Mouse (Mus musculus) right cerebral cortex, adult 2 months (tissue): ENCODE measurements around the gene Zdhhc8.

ENCODE experiments used
- DNase-seq, 2 experiments: peaks; one replicate each; pipeline ENCODE4 v3.0.0; 2021 to 2022; ENCODE audit warnings: low spot score in 2 of 2

Gene Zdhhc8

DNA sequence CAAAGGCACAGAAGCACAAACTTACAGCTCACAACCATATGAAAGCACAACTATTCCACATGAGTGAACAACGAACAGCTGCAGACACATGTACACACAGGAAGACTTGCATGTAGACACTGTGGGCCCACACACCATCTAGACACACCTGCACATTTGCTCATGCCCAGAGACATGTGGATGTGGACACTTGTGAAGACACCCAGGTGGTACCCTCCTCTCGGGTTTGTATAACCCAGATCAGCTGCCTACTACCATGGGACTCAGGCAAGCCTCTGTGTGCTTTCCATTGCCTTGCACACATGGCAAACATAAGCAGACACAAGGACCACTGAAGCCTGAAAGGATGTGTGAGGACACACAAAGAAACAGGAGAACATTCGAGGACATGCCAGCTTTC, 3.9 kb downstream of the Zdhhc8 start:
- DNase-seq, result no peak

- no peak for DNase-seq
Observed at GRCm38 (mm10) chr16:18230617-18231016, 4.3 kb downstream of the Zdhhc8 start.

DNA sequence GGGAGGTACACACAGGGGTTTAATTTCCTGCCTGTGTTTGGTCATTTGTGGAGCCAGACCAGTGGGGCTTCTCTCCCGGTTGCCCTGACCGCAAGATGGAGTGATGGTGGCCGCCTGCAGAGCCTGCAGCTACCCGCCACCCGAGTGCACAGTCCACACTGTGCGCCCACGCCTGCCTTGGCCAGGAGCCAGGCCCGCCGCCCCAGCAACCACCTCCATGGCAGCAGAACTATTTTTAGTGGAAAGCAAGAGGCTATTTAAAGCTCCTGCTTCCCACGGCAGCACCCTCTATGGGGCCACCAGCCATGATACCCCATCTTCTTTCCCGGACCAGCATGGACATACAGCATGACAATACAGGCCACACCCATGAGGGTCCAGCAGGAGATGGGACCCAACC, 5.3 kb downstream of the Zdhhc8 start:
- peak; percentile 90 to 93 for DNase-seq

DNA sequence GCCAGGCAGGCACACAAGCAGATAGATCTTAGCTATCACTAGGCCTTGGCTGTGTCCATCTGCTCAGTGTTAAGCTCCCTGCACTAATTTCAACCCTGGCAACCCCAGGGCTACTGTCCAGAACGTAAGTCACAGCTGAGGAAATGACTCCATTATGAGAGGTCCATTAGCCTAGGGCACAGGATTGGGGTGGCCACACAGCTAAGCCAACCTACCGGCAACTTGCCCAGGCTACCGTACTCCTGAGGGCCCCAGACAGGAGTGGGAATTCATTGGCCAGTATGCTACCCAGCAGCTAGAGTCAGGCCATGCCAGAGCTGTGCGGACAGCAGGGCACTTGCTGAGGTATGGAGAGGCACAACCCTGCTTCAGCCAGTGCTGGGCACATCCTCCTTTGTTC, 6.1 kb downstream of the Zdhhc8 start:
- no peak for DNase-seq

DNA sequence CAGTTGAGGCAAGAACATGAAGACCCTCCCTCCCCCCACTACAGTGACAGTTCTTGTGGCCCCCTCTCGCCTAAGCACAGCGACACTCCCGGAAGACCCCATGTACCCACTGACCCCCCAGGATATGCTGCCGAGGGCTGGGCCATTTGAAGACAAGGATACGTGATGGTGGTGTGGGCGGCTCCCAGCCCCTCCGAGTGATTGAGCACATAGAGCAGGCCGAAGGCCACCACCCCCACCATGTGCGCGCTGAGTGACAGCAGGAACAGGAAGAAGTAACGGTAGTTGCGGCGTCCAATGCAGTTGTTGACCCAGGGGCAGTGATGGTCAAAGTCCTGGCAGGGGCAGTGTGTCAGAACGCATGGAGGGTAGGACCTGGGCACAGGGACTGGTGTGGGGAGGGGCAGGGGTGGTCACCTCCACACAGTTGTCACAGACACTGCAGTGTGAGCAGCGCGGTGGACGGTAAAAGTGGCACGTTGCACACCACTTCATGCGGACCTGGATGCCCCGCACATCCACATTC, 7.0 kb downstream of the Zdhhc8 start:
- DNase-seq, result no peak

DNA sequence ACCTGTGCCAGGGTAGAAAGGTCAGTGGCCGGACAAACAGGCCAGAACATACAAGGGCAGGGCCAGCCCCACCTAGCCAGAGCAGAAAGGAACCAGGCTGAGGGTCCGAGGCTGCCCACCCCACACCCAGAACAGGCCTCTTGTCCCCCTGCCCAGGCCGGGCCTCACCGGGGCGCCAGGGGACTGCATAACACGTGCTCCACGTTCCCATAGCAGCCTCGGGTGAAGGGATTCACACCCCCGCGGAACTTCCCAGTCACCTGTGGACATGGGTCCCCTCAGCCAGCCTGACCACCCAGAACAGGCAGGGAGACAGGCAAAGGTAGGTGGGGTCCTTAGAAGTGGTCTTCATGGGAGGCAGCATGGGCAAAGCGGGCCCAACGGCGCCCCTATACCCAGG, 7.7 kb downstream of the Zdhhc8 start:
- DNase-seq, result no peak

GRCm38 (mm10) chr16:18222188-18222587, 12.7 kb downstream of the Zdhhc8 start:
- no peak for DNase-seq

- no peak for DNase-seq
Observed at GRCm38 (mm10) chr16:18221543-18221898, 13.4 kb downstream of the Zdhhc8 start.

DNA sequence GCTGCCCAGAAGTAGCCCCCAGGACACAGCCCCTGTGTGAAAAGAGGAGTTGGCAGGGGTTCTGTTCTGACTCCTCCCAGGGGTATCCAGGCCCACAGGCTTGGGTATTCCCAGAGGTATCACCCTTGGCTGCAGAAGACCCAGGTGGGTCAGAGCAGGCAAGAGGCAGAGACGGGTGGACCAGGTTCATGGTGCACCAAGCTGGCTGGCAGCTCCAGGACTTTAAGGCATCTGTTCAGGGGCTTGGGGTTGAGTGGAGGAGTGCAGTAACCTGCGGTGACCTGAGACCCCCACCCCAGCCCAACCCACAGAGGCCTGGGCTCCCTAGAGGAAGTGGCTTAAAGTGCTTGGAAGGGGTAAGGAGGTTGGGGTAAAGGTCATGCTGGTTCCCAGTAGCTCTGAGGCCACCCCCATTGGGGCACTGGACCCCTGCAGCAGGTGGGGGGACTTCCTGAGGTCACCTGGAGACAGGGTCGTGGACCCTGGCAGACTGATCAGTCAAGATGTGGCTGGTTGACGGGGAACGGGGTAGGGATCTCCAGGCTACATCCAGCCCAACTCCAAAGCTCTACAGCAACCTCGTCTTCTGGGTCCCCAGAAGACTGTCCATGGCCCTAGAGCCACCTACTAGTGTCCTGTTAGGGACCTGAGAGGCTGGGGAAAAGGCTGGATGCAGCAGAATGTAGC, 13.9 kb downstream of the Zdhhc8 start:
- DNase-seq, result no peak

GRCm38 (mm10) chr16:18220001-18220400, 14.9 kb downstream of the Zdhhc8 start:
- no peak for DNase-seq

DNA sequence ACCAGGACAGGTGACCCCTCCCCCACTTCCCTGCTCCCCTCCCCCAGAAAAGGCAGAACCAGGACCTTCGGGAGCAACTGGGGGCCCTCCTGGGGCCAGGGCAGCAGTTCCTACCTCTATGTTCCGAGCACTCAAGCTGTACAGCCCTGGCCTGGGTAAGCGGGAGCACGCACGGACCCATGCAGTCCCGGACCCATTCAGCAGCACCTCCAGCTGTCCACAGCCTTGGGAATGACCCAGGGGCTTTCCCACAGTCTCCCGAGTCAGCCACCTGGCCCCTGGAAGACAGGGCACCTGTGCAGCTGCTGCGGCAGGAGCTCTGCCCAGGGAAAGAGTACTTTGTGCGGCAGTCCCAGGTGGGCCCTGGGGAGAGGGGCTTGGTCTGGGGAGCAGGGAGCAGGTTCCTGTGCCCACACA, 16.3 kb downstream of the Zdhhc8 start:
- no peak for DNase-seq

DNA sequence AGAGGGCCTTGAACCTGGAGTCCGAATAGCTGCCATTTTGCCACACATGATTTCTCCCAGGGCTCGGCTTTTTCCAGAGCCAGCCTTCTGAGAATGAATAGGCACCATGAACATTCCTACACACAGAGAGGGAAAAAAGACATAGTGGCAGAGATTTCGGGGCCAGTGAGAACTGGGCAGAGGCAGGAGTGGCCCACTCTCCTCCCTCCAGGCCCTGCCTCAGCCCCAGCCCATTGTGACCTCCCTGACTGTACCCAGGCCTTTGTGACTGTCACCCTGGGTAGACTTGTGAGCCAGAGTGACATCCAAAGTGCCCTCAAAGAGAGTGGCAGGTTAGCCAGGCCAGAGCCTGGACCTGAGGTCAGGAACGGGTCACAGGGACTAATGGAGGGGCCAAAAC, 17.4 kb downstream of the Zdhhc8 start, which contains the start of gene Ccdc188:
TSS of gene Ccdc188 (plus strand) at position 301 of the 400 bp plus-strand sequence.
- no peak for DNase-seq

GRCm38 (mm10) chr16:18214858-18215257, 20.1 kb downstream of the Zdhhc8 start:
- DNase-seq, result no peak

- DNase-seq, result peak; percentile 71 to 80
Observed at GRCm38 (mm10) chr16:18213689-18214088, 21.2 kb downstream of the Zdhhc8 start.

DNA sequence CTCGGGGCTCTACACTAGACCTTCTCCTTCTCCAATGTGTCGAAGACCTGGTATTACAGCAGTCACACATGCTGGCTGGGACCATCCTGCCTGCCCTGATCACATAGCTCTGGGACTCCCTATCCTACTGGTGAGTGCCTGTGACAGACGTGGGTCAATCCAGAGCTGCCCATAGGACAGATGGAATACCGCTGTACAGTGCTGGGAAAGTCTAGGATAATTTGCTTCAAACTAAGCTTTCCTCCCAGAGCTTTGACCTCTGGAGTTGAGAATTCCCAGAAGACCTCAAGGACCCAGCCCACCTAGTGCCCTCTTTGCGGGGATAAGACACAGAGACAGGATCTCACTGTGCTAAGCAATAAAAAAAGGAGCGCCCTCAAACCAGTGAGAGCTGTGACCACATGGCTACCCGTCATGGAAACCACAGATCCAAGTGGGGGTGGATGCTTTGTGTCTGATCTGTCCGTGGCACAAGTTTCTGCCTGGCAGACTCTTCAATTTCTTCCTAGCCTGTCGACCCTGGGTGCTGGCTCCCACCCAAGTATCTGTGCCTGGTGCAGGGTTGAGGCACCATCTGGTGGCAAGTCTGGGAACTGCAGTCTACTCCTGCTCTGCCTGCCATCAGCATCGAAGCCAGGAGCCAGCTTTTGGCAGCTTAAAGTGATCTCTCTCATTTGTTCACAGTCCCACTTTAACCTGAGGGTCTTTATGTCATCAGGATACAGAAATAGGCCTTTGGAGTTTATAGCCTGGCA, 23.3 kb downstream of the Zdhhc8 start:
- peak; percentile 95 to 96 for DNase-seq

DNA sequence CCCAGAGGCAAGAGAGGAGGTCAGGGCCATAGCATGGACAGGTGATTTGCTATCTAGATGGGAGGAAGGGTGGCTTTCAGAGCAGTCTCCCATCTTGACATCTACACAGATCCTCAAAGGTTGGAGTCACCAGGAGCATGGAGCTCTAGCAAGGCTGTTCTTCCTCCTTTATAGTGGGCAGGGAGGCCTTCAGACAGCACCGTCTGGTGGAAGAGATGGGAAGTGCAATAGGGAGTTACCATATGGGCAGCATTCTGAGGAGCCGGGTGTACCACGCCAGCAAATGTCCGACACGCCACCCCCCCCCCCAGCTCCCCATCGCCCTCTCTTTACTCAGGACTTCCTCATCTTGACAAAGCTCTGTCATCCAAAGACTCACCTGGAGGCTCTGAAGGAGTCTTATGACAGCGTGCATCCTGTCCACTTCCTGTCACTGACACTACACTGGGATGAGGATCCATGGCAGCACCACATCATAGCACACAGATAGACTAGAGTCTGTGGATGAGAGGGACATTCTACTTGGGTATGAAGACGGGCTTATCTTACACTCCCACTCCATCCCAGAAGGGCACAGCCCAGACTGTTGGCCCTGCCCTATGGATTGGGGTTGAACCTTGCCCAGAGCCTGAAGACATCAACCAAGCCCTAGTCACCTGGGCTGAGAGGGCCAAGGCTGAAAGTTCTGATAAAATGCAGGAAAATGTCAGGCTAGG, 24.1 kb downstream of the Zdhhc8 start:
- DNase-seq, result peak; percentile 86

DNA sequence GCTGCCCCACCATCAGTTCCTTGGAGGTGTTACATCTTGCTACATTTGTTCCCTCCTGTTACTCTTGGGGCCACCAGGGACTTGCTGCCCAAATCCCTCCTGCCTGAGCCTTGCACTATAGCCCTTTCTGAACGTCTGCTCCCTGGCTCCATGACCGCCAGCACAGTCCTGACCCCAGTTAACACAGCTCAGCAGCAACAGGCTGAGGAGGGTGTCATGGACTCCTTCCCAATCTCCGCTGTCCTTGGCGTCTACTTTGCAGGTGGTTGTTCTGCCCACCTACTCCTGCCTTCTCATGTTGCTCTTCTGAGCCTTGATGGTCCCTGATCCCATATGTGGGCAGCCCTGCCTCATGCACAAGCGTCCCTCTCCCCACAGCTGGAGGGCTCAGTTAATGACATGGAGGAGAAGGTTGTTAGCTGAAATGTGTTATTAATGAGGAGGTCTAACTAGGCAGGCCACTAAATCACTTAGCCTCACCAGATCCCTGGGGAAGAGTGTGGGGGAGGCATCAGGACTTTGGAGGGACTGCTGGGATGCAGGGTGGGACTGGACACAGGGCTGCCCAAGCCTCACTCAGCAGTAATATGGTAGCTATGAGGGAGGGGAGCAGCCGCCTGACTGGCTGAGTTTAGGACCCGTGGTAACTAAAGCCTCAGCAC, 31.4 kb downstream of the Zdhhc8 start:
- no peak for DNase-seq

DNA sequence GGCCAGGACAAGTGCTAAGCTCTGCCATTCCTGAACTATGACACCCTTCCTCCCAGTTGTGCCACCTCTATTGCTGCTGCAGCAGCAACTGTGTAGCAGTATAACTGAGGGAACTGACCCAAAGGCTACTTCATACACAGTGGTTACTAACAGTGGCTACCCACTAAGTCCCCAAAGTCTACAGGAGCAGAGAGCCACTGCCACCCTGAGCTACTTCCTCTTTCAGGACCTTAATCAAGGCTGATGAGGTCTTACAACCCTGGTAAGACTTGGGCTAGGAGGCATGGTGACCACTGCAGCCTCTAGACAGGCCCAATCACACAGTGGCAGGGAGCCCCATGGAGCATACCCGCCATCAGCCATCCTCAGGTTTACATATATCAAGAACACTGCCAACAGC, 32.9 kb downstream of the Zdhhc8 start:
- DNase-seq, result no peak

DNA sequence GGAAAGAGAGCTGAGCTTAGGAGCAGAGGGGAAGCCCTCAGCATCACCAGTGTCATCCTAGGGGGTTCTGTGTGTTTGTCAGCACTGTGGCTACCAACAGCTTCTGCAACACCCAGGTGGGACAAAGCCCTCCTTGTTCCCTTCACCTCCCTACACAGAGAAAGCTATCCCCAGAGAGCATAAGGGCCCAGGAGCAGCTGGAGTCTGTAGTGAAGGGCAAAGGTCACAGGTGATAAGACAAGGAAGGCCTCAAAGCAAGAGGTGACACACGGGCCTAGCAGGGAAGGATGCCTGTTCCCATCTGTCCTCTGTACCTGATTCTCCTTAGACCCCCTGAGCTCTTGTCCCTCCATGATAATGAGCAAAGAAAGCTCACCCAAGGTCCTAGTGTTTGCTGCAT, 33.3 kb downstream of the Zdhhc8 start:
- DNase-seq, result no peak

- DNase-seq, result no peak
Observed at GRCm38 (mm10) chr16:18200062-18200461, 34.9 kb downstream of the Zdhhc8 start.

DNA sequence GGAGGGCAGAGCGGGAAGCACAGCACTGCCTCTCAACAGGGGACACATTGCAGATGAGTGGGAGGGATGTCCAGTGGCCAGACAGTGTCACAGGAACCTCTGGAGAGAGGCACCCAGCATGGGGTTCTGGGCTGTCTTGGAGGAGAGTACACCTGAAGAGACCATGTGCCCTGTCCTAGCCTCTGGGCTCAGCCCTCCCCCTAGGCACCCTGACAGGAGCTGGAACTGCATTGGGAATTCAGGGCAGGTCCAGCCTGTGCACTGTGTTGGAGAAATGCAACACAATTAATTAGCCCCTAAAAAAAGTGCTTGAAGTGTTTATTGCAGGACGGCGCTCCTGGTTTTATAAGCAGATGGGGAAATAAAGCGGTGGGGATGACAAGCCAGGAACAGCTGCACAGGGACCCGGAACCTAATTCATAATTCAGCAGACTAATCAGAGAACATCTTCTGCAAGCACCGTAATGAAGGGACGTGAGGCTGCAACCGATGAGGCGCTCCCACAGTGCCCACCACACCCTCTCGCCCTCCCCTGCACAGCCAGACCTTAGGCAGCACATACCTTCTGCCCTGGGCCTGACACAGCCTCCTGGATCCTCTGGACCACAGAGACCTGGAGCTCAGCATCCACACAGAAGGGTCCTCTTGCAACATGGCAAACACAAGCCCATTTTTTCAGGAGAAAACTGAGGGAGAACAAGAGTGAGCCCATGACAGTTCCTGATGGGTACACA, 36.4 kb downstream of the Zdhhc8 start:
- DNase-seq, result no peak
